Mouse (Mus musculus) megakaryocyte, embryonic 14.5 days (primary cell): ENCODE data around the gene Olfr1275.

Source experiments
- FLI1 ChIP-seq: IDR thresholded peaks from 2 replicates; pipeline ENCODE4 v1.6.1; 2012; ENCODE audit warnings: low read length, inconsistent platforms, mixed read lengths
- GATA1 ChIP-seq: IDR thresholded peaks from 3 replicates; pipeline ENCODE4 v1.6.1; 2012; ENCODE audit warnings: mixed read lengths, low read length, inconsistent platforms, borderline replicate concordance

DNA sequence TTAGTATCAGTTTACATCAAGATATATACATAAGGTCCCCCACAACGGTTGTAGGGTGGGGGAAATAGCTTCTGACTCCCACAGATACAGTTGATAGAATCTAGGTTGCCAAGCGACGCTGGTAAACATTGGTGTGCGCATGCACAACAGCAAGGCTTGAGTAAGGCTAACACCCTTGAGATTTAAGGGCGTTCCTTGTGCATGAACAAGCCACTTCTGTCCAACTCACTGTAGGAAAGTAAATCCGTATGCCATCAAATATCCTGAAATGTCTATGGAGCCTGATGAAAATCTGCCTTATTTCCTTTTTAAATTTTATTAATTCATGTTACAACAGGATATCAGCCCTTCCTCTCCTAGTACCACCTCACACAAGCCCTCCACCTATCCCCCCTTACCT is 5.6 kb downstream of the Olfr1275 start, which contains the start of gene 4930430A15Rik:
- no peak for TF ChIP-seq GATA1
- no peak for TF ChIP-seq FLI1
